Mouse (Mus musculus): ENCODE measurements around the gene Hbb-bt.
"Not testable (repeated sequence)": the region's sequence is repeated elsewhere in the genome, so short reads cannot be mapped to it uniquely, and the experiment has no call there.

Gene Hbb-bt

GRCm38 (mm10) chr7:103808971-103809800 lies 4.6 kb downstream of the Hbb-bt start:
- no peak for DNase-seq (ENCODE audit: extremely low spot score)

GRCm38 (mm10) chr7:103808120-103808519 lies 5.7 kb downstream of the Hbb-bt start:
- DNase-seq (ENCODE audit: extremely low spot score): not testable (repeated sequence)

- DNase-seq (ENCODE audit: extremely low spot score): peak; percentile 26
Observed at GRCm38 (mm10) chr7:103806856-103807255, 6.9 kb downstream of the Hbb-bt start.

- peak; percentile 9 for DNase-seq (ENCODE audit: extremely low spot score)
Observed at GRCm38 (mm10) chr7:103792669-103793388, 21.0 kb downstream of the Hbb-bt start.

- DNase-seq (ENCODE audit: extremely low spot score): no peak
Observed at GRCm38 (mm10) chr7:103791721-103792120, 22.1 kb downstream of the Hbb-bt start, which contains the start of gene Olfr67. Olfr67 (minus strand) TSS chr7:103791821.

- DNase-seq (ENCODE audit: extremely low spot score): no peak
Observed at GRCm38 (mm10) chr7:103779598-103779997, 34.2 kb downstream of the Hbb-bt start, which contains the start of gene Olfr68. Olfr68 (minus strand) TSS chr7:103779698.

GRCm38 (mm10) chr7:103777652-103778051 lies 36.1 kb downstream of the Hbb-bt start:
- not testable (repeated sequence) for DNase-seq (ENCODE audit: extremely low spot score)

GRCm38 (mm10) chr7:103771494-103771893 lies 42.3 kb downstream of the Hbb-bt start, which contains the start of gene Olfr69:
Olfr69 (minus strand) TSS chr7:103771594.
- no peak for DNase-seq (ENCODE audit: extremely low spot score)

GRCm38 (mm10) chr7:103767687-103768086 lies 46.1 kb downstream of the Hbb-bt start:
- not testable (repeated sequence) for DNase-seq (ENCODE audit: extremely low spot score)

Data from embryo, embryonic 9.5 days (tissue).